Mouse (Mus musculus) lung, postnatal 4 days (tissue): ENCODE measurements at regions not wholly inside any gene's neighbourhood (a gene's known extent, or its start where the extent isn't known, plus 50 kb on each side); places are given as distances from the start of the nearest gene placed in this dataset.

Source experiments
- DNase-seq, 2 experiments: peaks; one replicate each; pipeline ENCODE4 v3.0.0; 2021

DNA sequence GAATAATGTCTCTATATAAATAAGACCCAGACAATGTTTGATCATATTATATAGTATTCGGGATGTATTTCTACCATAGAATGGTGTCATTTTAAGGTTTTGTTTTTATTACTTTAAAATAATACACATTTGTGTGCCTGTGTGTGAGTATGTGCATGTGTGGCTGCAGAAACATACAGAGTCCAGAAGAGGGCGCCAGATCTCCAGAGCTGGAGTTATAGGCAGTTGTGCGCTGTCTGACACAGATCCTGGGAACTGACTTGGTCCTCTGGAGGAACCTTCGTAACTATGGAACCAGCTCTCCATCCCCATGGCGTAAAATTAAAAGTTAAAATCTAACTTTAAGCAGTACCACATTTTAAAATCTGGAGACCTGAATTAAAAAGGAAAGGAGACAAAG is 58.4 kb upstream of the Igsf21 start:
- no peak for DNase-seq

GRCm38 (mm10) chr4:140301661-140302060 is 55.1 kb upstream of the Igsf21 start:
- no peak for DNase-seq

DNA sequence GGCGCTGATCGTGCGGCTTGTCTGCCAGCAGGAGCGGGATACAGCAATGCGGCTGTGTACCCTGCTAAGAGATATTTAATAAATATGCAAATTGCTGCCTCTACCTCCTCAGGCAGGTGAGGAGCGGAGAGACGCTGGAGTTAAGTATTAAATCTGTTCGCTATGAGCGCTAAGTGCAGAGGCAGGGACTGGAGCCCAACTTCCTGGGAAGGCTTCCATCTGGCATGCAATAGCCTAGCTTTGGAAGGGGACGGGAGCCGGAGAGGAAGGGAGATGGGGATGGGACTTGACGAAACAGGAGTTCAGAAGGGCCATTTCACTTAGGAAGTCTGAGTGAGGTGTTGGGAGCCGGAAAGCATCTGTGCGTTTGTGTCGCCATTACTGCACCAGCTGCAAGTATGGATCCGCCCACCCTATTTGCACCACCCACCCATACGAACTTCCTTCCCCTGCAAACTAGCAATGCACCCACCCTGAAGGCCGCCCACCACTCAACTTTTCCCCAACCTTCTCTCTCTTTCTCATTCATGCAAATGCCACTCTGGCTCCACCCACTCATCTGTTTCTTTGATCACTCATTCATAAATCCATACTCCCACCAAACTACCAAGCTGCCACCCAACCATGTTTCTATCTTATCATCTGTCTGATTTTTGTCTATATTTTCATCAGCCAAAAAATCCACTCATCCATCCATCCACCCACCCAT is 51.5 kb upstream of the Igsf21 start:
- no peak for DNase-seq
